Mouse (Mus musculus): ENCODE results near the gene Tmtc1.

DNA sequence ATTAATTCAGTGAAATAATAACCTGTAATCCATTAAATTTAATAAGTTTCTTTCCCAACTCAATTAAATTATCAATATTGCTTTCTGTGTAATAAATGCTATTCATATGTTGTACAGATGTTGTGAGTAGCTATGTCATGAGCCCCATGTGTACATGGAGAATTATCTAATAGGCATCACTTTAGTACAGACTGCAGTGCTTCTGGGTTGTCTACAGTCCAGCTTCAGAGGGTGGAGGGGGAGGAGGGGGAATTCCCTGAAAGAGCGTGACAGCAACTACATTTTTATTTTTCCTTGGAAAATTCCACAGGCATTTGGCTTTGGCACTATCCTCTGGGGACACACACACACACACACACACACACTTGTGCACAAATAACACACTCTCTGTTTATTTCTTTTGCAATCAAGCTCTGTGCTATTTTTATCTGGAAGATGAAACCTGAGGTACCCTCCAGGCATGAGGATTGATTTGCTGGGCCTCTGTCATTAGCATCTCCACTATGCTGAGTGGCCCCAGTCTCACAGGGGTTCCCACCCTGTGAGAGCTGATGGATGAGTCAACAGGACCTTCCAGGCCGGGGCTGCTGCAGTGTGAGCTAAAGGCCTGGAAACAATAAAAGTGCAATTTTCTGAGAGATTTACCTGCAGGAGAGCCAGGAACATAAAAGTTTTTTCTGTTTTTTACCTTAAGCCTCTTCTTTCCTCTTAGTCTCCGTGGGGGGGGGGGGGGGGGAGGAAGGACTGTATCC lies 23.2 kb upstream of the Tmtc1 start:
- TF ChIP-seq POLR2A (IDR thresholded peaks at IDR 0.05; ENCODE audit: insufficient read length, low read depth) (no peak), USF1 (IDR thresholded peaks at IDR 0.05; ENCODE audit: low read depth) (no peak), MAX (IDR thresholded peaks at IDR 0.05; ENCODE audit: low read depth) (no peak)

All from myocyte (in vitro differentiated cells).